14 mouse cellular contexts compared by ENCODE assay signal in the genomic region with DNA sequence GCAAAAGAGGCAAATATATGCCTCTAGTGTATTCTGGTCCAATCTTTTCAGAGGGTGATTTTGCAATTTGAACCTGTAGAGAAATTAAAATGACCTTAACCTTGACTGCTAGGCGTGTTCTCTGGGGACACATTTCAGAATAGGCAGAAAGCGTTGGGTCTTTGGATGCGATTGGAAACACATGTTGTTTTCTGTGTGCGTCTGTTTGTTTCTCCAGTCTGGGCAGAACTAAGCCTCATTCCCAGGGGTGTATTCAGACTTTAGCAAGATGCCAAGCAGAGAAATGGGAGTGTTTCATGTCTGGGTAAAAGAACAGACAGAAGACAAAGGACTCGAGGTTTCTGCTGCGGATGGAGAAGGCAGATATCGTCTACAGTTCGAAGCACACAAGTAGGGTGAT. TPM values are rescaled to one million over a fixed set of nuclear protein-coding genes. Genes with fewer than 3 reads are reported as not detected.
DNase-seq lines count a peak whose midpoint lies in the region; ATAC-seq and TF ChIP-seq lines count a peak whose summit lies in the region.
"Had no signal": no experiment of that assay in that cellular context is flagged by ENCODE, and none has a peak within 500 bp of the region (broad histone marks: within the 10 kb centered on the region; RNA-seq: fewer than 3 reads in every experiment).

No protein-coding gene starts in this region.

- 76% methylated on average over 8 of the region's 8 CpGs for WGBS in kidney, adult 2 months
- 66% methylated on average over 8 of the region's 8 CpGs for WGBS in kidney, embryonic 14.5 days
- WGBS in embryonic facial prominence, embryonic 15.5 days: 36% methylated on average over 8 of the region's 8 CpGs

- no peak overlapping the region for H3K27ac ChIP-seq in kidney, adult 2 months (ENCODE audit: insufficient read depth, low read depth, low read length)
- no peak overlapping the region for H3K27ac ChIP-seq in kidney, embryonic 14.5 days (ENCODE audit: low read depth, low read length)
- H3K27ac ChIP-seq in embryonic facial prominence, embryonic 15.5 days (replicated peaks): peak overlapping the region; percentile 9; the same call in 1 of the 2 replicates
- H3K27ac ChIP-seq: heart, embryonic 15.5 days; intestine, embryonic 15.5 days; lung, embryonic 15.5 days had no signal

- ATAC-seq in kidney, embryonic 14.5 days (ENCODE audit: low FRiP score, low TSS enrichment): no peak
- no peak for ATAC-seq in embryonic facial prominence, embryonic 15.5 days (ENCODE audit: insufficient number of reproducible peaks, low FRiP score, low TSS enrichment, low read depth)
- ATAC-seq in activated CD4-positive, CD25-positive, alpha-beta regulatory T cell, adult 4 months: no peak
- ATAC-seq: intestine, embryonic 15.5 days had no signal

- TF ChIP-seq CTCF in kidney, adult 2 months (conservative IDR thresholded peaks at IDR 0.05; ENCODE audit: insufficient read depth, insufficient read length, low read depth, low read length): no peak

- H3K27me3 ChIP-seq in kidney, adult 2 months (replicated peaks; ENCODE audit: control insufficient read depth, insufficient read depth, low read length): no peaks in the 10 kb centered on the region
- no peaks in the 10 kb centered on the region for H3K27me3 ChIP-seq in kidney, embryonic 14.5 days (ENCODE audit: control insufficient read depth, insufficient read depth, low read length)
- H3K27me3 ChIP-seq in embryonic facial prominence, embryonic 15.5 days: no peaks in the 10 kb centered on the region
- H3K27me3 ChIP-seq: heart, embryonic 15.5 days; intestine, embryonic 15.5 days; lung, embryonic 15.5 days had no signal

- peak; percentile 12 to 17 for DNase-seq in cerebellum, postnatal 10 days
- DNase-seq in cerebellum, postnatal 14 days: no peak
- DNase-seq in kidney, adult 2 months: peak; percentile 3
- DNase-seq in NIH3T3 (ENCODE audit: low read depth): peak; percentile 83
- DNase-seq in urinary bladder, postnatal 25 days (ENCODE audit: low spot score): no peak
- DNase-seq: B cell, adult 2 months; cerebellum, adult 9-10 months; left cerebral cortex, postnatal 4 days had no signal

- no peaks in the 10 kb centered on the region for H3K4me1 ChIP-seq in kidney, adult 2 months (ENCODE audit: control insufficient read depth, insufficient read depth, low read length)
- H3K4me1 ChIP-seq in kidney, embryonic 14.5 days (ENCODE audit: control insufficient read depth, insufficient read depth, low read length): no peaks in the 10 kb centered on the region
- H3K4me1 ChIP-seq in embryonic facial prominence, embryonic 15.5 days: peaks cover 13% of the 10 kb centered on the region
- H3K4me1 ChIP-seq: heart, embryonic 15.5 days; intestine, embryonic 15.5 days; lung, embryonic 15.5 days had no signal

- no peak overlapping the region for H3K4me2 ChIP-seq in kidney, embryonic 14.5 days (replicated peaks; ENCODE audit: low read depth, low read length)
- 0 out of 2 replicates have a peak overlapping the region, but pooled peaks have one; percentile 0 for H3K4me2 ChIP-seq in embryonic facial prominence, embryonic 15.5 days (replicated peaks)
- H3K4me2 ChIP-seq: heart, embryonic 15.5 days; intestine, embryonic 15.5 days; lung, embryonic 15.5 days had no signal

- no peak overlapping the region for H3K9ac ChIP-seq in kidney, embryonic 14.5 days (ENCODE audit: low read depth, low read length)
- H3K9ac ChIP-seq in embryonic facial prominence, embryonic 15.5 days: no peak overlapping the region
- H3K9ac ChIP-seq: heart, embryonic 15.5 days; intestine, embryonic 15.5 days; lung, embryonic 15.5 days had no signal

- no peaks in the 10 kb centered on the region for H3K9me3 ChIP-seq in kidney, embryonic 14.5 days (ENCODE audit: control insufficient read depth, low read length)
- H3K9me3 ChIP-seq in embryonic facial prominence, embryonic 15.5 days (replicated peaks): no peaks in the 10 kb centered on the region
- H3K9me3 ChIP-seq: heart, embryonic 15.5 days; intestine, embryonic 15.5 days; lung, embryonic 15.5 days had no signal

- no peak for TF ChIP-seq POLR2A in kidney, adult 2 months (IDR thresholded peaks at IDR 0.05; ENCODE audit: low read depth, low read length)

- H3K36me3 ChIP-seq in kidney, adult 2 months (ENCODE audit: control insufficient read depth, insufficient read depth, low read length): no peaks in the 10 kb centered on the region
- H3K36me3 ChIP-seq in kidney, embryonic 14.5 days (ENCODE audit: control insufficient read depth, insufficient read depth, low read length): no peaks in the 10 kb centered on the region
- H3K36me3 ChIP-seq in embryonic facial prominence, embryonic 15.5 days: no peaks in the 10 kb centered on the region
- H3K36me3 ChIP-seq: heart, embryonic 15.5 days; intestine, embryonic 15.5 days; lung, embryonic 15.5 days had no signal

- H3K4me3 ChIP-seq in kidney, adult 2 months (ENCODE audit: insufficient read depth, low read depth, low read length): no peak overlapping the region
- no peak overlapping the region for H3K4me3 ChIP-seq in kidney, embryonic 14.5 days (ENCODE audit: low read length)
- no peak overlapping the region for H3K4me3 ChIP-seq in embryonic facial prominence, embryonic 15.5 days (replicated peaks)
- H3K4me3 ChIP-seq: heart, embryonic 15.5 days; intestine, embryonic 15.5 days; lung, embryonic 15.5 days had no signal

RNA-seq across cellular contexts. Expression of a gene that starts 30.8 kb away (rescaled TPM):
- 8.5 and 11.4 TPM in 2 replicates for polyA plus RNA-seq in kidney, adult 2 months (2012; rRNA removed)
- 3.8 and 3.9 TPM in 2 replicates for polyA plus RNA-seq in kidney, embryonic 14.5 days (2014; fragmentation: Nextera tagmentation; extraction: Ambion mirVana)
- polyA plus RNA-seq in embryonic facial prominence, embryonic 15.5 days (2015; fragmentation: Nextera tagmentation; extraction: Ambion mirVana): 43.0 and 45.2 TPM in 2 replicates
- polyA plus RNA-seq in activated CD4-positive, CD25-positive, alpha-beta regulatory T cell, adult 4 months (2017; shearing (Covaris generic)): under 1 TPM; 0.31 to 0.36 TPM

Comparison
In these comparisons a context has a peak if more than half of its experiments do, and no peak if none do; other contexts are left out.
1. DNase-seq: peak in cerebellum, postnatal 10 days (2 of 2), kidney, adult 2 months (single experiment) and NIH3T3 (single experiment); none in cerebellum, postnatal 14 days (0 of 2) and urinary bladder, postnatal 25 days (single experiment).